Mouse (Mus musculus) left cerebral cortex, adult 9 months (tissue): ENCODE data around the gene Dhps.
"Not testable (repeated sequence)": the region's sequence is repeated elsewhere in the genome, so short reads cannot be mapped to it uniquely, and the experiment has no call there.

Source experiments
- DNase-seq, 2 experiments: peaks; one replicate each; pipeline ENCODE4 v3.0.0; 2022; ENCODE audit warnings: low spot score in 2 of 2

The Dhps gene

DNA sequence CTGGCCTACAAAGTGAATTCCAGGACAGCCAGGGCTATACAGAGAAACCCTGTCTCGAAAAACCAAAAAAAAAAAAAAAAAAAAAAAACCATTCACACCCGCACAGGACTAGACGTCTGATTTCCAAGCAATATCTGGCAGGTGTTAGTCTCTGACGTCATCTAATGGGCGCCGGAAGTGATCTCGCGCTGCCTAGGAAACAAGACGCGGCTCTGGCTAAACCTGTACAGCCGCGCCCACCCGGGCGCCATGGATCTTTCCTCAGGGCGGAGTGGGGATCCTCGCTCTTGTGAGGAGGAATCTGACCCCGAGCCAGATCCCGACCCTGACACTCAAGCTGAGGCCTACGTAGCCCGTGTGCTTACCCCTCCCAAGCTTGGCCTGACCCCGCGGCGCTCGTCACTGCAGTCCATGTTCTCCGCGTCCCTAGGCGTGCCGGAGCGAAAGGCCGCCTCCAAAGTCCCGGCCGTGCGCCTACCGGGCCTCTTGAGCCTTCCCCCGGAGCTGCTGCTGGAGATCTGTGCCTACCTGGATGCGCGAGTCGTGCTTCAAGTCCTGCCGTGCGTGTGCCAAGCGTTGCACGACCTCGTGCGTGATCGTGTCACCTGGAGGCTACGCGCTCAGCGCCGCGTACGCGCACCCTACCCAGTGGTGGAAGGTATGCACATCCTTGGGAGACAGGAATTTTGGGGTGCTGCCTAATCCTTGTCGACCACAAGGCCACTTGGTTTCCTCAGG, 11.5 kb upstream of the Dhps start, which contains the start of gene Fbxw9:
TSS of gene Fbxw9 (plus strand) at position 177 of the 738 bp plus-strand sequence.
- DNase-seq = peak; percentile 84 to 94

- no peak for DNase-seq
Measured at GRCm38 (mm10) chr8:85062603-85063002, 9.0 kb upstream of the Dhps start.

DNA sequence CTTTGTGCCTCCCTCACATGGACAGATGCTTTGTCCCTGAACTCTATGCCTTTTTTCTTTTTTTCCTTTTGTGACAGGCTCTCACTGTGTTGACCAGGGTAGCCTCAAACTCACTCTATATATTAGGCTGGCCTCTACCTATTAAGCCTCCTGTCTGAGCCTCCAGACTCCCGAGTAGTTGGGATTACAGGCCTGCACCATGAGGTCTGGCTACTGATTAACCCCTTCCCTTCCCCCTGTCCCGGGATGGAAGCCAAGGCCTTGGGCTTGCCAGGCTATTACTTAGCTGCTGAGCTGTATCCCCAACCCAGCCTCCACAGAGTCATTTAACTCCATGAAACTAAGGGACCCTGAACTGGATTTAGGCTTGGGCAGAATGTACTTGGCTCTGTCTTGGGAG, 6.3 kb upstream of the Dhps start:
- DNase-seq = no peak

DNA sequence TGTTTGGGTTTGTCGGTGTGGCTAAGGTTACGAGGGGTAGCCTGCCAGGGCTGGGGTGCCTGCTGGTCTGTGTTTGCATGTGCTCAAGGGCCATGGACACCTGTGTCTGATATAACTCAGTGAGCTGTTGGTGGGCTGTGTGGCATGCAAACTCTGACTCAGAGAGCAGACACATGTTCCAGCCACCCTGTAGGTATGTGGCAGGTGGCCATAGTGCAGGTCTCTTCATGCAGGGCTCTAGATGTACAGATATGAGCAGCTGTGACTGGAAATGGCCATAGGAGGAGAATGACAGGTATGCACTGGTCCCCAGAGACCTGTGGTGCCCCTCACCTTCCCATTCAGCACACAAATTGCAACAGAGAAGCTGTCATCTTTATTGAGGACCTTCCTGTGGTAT, 4.4 kb upstream of the Dhps start:
- no peak for DNase-seq

DNA sequence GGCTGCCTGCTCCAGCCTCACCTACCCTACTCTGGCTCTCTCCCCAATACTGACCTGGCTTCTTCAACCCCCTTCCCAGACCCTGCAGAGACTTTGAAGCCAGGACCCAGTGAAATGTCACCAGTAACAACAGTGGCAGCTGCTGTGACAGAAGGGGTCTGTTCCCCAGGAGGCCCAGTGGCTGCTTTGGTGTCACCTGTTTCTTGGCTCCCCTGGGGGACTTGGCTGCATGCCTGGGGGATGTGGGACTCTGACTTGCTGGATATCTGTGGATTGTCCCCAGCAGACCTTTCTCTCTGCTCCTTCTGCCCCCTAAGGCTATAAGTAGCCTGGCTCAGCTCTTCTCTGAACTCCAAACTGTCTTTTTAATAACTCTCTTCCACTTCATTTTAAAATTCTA, 3.6 kb upstream of the Dhps start, which contains the start of gene Gm5741:
TSS of gene Gm5741 (minus strand) at position 1 of the 400 bp plus-strand sequence.
- DNase-seq = no peak

- no peak for DNase-seq
Measured at GRCm38 (mm10) chr8:85071041-85071440, 516 bp upstream of the Dhps start.

GRCm38 (mm10) chr8:85072364-85072929, 890 bp downstream of the Dhps start:
- no peak for DNase-seq

GRCm38 (mm10) chr8:85073041-85073612, 1.6 kb downstream of the Dhps start:
- DNase-seq = no peak

- no peak for DNase-seq
Measured at GRCm38 (mm10) chr8:85074167-85074566, 2.6 kb downstream of the Dhps start.

GRCm38 (mm10) chr8:85074617-85075016, 3.1 kb downstream of the Dhps start:
- no peak for DNase-seq

- no peak for DNase-seq
Measured at GRCm38 (mm10) chr8:85076001-85076400, 4.4 kb downstream of the Dhps start.

DNA sequence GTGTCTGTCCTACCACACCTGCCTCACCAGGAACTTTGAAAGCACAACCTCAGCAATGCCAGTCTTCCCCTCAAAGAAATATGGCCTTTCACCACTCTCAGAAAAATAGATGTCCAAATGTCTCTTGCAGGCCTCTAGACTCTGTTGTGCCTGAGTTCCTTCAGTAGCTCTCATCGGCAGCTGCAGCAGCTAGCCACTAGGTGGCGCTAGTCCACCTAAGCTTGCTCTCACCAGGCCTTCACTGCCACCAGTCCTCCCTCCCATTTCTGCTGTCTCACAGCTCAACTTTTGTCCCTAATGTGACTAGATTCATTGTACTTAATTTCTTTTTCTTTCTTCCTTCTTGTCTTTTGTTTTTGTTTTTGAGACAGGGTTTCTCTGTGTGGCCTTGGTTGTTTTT, 5.4 kb downstream of the Dhps start:
- DNase-seq = peak in 1 of 2 experiments; percentile 88

- DNase-seq = no peak
Measured at GRCm38 (mm10) chr8:85080214-85080531, 8.6 kb downstream of the Dhps start.

- peak in 1 of 2 experiments; percentile 58 for DNase-seq
Measured at GRCm38 (mm10) chr8:85080532-85081215, 9.1 kb downstream of the Dhps start, which contains the start of gene Wdr83os. Gene Wdr83os, plus strand, starts transcription at chr8:85080740.

- DNase-seq = no peak
Measured at GRCm38 (mm10) chr8:85081216-85081555, 9.6 kb downstream of the Dhps start, which contains the start of gene Wdr83. Gene Wdr83, minus strand, starts transcription at chr8:85081306.

DNA sequence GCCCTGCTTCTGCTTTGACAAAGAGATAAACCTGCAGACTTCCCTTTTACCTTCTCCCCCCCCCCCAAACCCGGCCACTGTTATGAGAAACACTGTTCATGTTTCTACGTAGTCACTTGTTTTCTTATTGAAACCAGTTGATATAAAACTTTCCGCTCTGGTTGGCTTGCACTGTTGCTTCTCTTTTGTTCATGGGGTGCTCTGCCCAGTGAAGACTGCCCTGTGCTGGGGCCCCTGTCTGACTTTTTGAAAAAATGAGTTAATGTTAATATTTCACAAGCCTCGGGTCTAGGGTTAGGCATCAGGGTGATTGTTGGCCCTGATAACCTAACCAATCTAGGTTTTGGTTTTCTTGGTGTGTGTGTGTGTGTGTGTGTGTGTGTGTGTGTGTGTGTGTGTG, 10.6 kb downstream of the Dhps start:
- DNase-seq = not testable (repeated sequence)

GRCm38 (mm10) chr8:85083108-85083813, 11.7 kb downstream of the Dhps start, which contains the start of gene Man2b1:
Gene Man2b1, plus strand, starts transcription at chr8:85083270.
- DNase-seq = peak; percentile 68 to 91

DNA sequence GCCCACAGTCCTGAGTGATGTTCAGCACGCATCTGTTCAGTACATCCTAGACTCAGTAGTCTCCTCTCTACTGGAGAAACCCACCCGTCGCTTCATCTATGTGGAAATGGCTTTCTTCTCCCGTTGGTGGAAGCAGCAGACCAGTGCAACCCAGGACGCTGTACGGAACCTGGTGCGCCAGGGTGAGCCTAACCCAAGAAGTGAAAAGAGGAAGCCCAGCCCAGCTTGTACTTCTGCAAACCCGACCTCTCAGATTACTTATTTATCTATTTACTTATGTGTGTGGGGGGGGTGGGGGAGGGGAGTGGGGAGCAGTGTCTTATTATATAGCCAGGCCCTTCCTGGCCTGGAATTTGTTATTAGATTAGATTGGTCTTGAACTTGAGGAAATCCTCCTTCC, 13.1 kb downstream of the Dhps start:
- DNase-seq = no peak

- no peak for DNase-seq
Measured at GRCm38 (mm10) chr8:85086238-85086637, 14.7 kb downstream of the Dhps start.

- DNase-seq = no peak
Measured at GRCm38 (mm10) chr8:85088771-85089170, 17.2 kb downstream of the Dhps start.

DNA sequence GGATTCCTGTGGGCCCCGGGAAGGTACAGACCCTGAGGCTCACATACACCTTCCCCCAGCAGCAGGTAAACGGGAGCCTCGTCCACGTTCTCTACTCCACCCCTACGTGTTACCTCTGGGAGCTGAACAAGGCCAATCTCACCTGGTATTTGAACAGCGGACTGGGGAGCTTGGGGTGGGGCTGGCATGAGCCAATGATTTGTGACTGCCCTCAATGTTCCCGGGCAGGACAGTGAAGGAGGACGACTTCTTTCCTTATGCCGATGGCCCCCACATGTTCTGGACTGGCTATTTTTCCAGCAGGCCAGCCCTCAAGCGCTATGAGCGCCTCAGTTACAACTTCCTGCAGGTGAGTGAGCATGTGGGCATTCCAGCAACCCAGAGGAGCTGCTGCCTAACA, 19.3 kb downstream of the Dhps start:
- no peak for DNase-seq
